Mouse (Mus musculus) thymus, adult 2 months (tissue): ENCODE results near the gene Ros1.

Experiments
- CTCF ChIP-seq: fragments of 200-500 bp; IDR thresholded peaks from 2 replicates; pipeline ENCODE4 v1.5.1; 2012; ENCODE audit warnings: mild to moderate bottlenecking, control low read depth, low read length, moderate library complexity, borderline replicate concordance; ENCODE audit not compliant: control insufficient read depth, poor library complexity, insufficient read depth; ENCODE audit errors: extremely low read depth
- POLR2A ChIP-seq: fragments of 200-500 bp; IDR thresholded peaks from 2 replicates; pipeline ENCODE4 v1.6.1; 2012; ENCODE audit warnings: mild to moderate bottlenecking, low read length, control low read depth, moderate library complexity; ENCODE audit not compliant: control insufficient read depth, poor library complexity, insufficient read depth; ENCODE audit errors: extremely low read depth

GRCm38 (mm10) chr10:52025821-52026220 is 169.2 kb downstream of the Ros1 start:
- TF ChIP-seq CTCF = no peak
- no peak for TF ChIP-seq POLR2A
